Mouse (Mus musculus) cerebellum, adult 8-10 months (tissue): ENCODE data around the gene Slc25a24.
A peak's percentile ranks its signal among the peaks of the same experiment; 100 is the strongest.

Experiments used
- DNase-seq: peaks from one replicate; pipeline ENCODE4 v3.0.0; 2022

The Slc25a24 gene

GRCm38 (mm10) chr3:109122641-109123530, at the start of gene Slc25a24:
TSS of gene Slc25a24 (plus strand) at chr3:109123149.
- DNase-seq = peak; percentile 5

- no peak for DNase-seq
Measured at GRCm38 (mm10) chr3:109080169-109080568, 42.8 kb upstream of the Slc25a24 start, which contains the start of gene Slc25a54. TSS of gene Slc25a54 (plus strand) at chr3:109080469.

GRCm38 (mm10) chr3:109084418-109084817, 38.5 kb upstream of the Slc25a24 start:
- DNase-seq = no peak

- no peak for DNase-seq
Measured at GRCm38 (mm10) chr3:109088460-109088859, 34.5 kb upstream of the Slc25a24 start.

- no peak for DNase-seq
Measured at GRCm38 (mm10) chr3:109104702-109105101, 18.2 kb upstream of the Slc25a24 start.

- DNase-seq = no peak
Measured at GRCm38 (mm10) chr3:109117136-109117535, 5.8 kb upstream of the Slc25a24 start.

GRCm38 (mm10) chr3:109119562-109119961, 3.4 kb upstream of the Slc25a24 start:
- DNase-seq = no peak

- no peak for DNase-seq
Measured at GRCm38 (mm10) chr3:109119973-109120372, 3.0 kb upstream of the Slc25a24 start.

- no peak for DNase-seq
Measured at GRCm38 (mm10) chr3:109123531-109123981, 607 bp downstream of the Slc25a24 start.

GRCm38 (mm10) chr3:109124091-109124490, 1.1 kb downstream of the Slc25a24 start:
- DNase-seq = no peak

GRCm38 (mm10) chr3:109125531-109125930, 2.6 kb downstream of the Slc25a24 start:
- no peak for DNase-seq

GRCm38 (mm10) chr3:109129768-109130167, 6.8 kb downstream of the Slc25a24 start:
- no peak for DNase-seq

GRCm38 (mm10) chr3:109132966-109133365, 10.0 kb downstream of the Slc25a24 start:
- no peak for DNase-seq

- DNase-seq = no peak
Measured at GRCm38 (mm10) chr3:109134036-109134435, 11.1 kb downstream of the Slc25a24 start.

- DNase-seq = no peak
Measured at GRCm38 (mm10) chr3:109135352-109135751, 12.4 kb downstream of the Slc25a24 start.

- no peak for DNase-seq
Measured at GRCm38 (mm10) chr3:109152561-109152960, 29.6 kb downstream of the Slc25a24 start.

- no peak for DNase-seq
Measured at GRCm38 (mm10) chr3:109153410-109153809, 30.5 kb downstream of the Slc25a24 start.

- DNase-seq = no peak
Measured at GRCm38 (mm10) chr3:109155926-109156669, 33.1 kb downstream of the Slc25a24 start.

GRCm38 (mm10) chr3:109157481-109157880, 34.5 kb downstream of the Slc25a24 start:
- DNase-seq = no peak

- DNase-seq = no peak
Measured at GRCm38 (mm10) chr3:109164088-109164487, 41.1 kb downstream of the Slc25a24 start.

- DNase-seq = no peak
Measured at GRCm38 (mm10) chr3:109164644-109165043, 41.7 kb downstream of the Slc25a24 start.

- DNase-seq = no peak
Measured at GRCm38 (mm10) chr3:109165214-109165829, 42.4 kb downstream of the Slc25a24 start.

- DNase-seq = no peak
Measured at GRCm38 (mm10) chr3:109169121-109169520, 46.2 kb downstream of the Slc25a24 start.
